Mouse (Mus musculus) spleen, adult 2 months (tissue): ENCODE data around the gene Kat7.

ENCODE experiments used
- CTCF ChIP-seq: fragments of 200-500 bp; IDR thresholded peaks from 2 replicates; pipeline ENCODE4 v1.5.1; 2011; ENCODE audit warnings: mild to moderate bottlenecking, inconsistent platforms; ENCODE audit not compliant: insufficient read depth, insufficient read length, insufficient replicate concordance; ENCODE audit errors: extremely low read depth
- POLR2A ChIP-seq: fragments of 200-500 bp; IDR thresholded peaks from 2 replicates; pipeline ENCODE4 v1.6.1; 2011; ENCODE audit warnings: low read depth, low read length, inconsistent platforms

DNA sequence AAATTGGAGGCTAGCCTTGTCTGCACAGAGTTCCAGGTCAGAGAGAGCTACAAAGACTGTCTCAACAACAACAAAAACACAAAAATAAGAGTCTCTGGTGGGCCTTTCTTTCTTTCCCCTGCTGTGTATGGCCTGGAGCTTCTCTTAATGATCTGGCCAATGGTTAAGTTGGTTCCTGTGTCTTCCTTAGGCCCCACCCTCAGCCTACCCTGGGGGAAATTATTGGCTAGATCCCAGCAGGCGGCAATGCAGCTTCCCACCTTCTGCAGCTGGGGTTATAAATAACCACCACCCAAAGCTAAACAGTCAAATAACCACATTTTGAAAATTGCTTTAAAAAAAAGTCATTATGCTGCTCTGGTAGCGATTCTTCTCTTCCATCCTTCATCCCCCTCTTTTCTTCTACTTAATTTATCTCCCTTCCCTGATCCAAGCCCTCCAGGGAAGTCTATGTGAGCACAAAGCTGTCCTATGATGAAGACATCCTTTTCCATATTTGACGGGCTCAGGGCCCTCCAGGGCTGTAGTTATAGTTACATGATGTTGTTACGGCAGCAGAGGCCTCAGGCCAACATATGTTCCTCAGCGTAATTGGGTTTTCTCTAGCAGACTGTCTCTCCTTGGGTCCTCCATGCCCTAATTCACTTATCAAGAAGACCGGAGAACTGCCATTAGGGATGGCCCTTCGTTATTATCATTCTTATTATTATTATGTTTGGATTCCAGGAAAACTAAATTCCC lies 5.3 kb upstream of the Kat7 start:
- TF ChIP-seq POLR2A (no peak), CTCF (no peak)
